Mouse (Mus musculus) bone marrow macrophage, adult 2 months (primary cell): ENCODE data around the gene Chaf1b.

Source experiments
- CTCF ChIP-seq: IDR thresholded peaks from 2 replicates; pipeline ENCODE4 v1.5.1; 2012; ENCODE audit warnings: low read depth, mild to moderate bottlenecking, low read length, moderate library complexity
- POLR2A ChIP-seq: IDR thresholded peaks from 2 replicates; pipeline ENCODE4 v1.6.1; 2012; ENCODE audit warnings: mild to moderate bottlenecking, low read depth, low read length, borderline replicate concordance

GRCm38 (mm10) chr16:93917712-93918678 lies 34.3 kb downstream of the Chaf1b start:
- TF ChIP-seq CTCF (peak; percentile 48; the same call in 1 of the 2 replicates), POLR2A (no peak)
